Mouse (Mus musculus) stomach, postnatal 0 days (tissue): ENCODE measurements at regions not wholly inside any gene's neighbourhood (a gene's known extent, or its start where the extent isn't known, plus 50 kb on each side); places are given as distances from the start of the nearest gene placed in this dataset.

ENCODE experiments used
- CTCF ChIP-seq: IDR thresholded peaks from 2 replicates; pipeline ENCODE4 v1.5.1; 2016; ENCODE audit warnings: antibody characterized with exemption, low read depth, mild to moderate bottlenecking, moderate library complexity
- EP300 ChIP-seq: optimal IDR thresholded peaks from 2 replicates; pipeline ENCODE3; 2016; ENCODE audit warnings: antibody characterized with exemption

DNA sequence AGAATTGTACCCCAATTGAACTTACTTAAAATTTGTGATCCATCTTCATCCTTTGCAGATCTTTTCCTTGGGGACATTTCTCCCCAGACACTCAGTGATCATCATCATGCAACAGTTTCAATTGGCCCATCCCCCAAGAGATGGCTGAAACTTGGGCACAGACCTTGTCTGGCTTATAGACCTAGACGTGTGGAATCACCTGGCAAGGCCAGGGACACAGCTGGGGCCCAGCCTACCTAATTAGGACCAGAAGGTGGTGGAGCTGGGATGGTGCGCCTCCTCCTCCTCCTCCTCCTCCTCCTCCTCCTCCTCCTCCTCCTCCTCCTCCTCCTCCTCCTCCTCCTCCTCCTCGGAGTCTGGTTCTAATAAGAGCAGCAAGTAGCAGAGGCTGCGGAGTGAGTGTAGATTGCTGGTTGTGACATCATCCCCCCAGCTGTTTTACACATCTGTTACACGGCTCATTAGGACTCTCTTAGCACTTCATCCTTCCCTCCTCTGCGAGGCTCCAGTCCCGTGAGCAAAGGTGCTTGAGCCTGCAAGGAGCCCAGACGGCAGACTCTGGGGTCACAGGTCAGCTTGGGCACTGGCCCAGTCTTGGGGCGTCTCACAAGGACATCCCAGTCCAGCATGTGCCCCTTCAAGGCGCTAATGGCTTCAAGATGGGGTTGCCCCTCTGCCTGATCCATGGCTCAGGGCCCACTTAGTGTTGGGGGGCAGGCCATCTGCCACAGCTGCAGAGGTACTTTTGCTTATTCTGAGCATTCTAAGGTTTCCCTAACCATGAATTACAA is 58.9 kb upstream of the Smim23 start:
- TF ChIP-seq CTCF = no peak
- TF ChIP-seq EP300 = no peak
